Mouse (Mus musculus) intestine, postnatal 0 days (tissue): ENCODE data around the gene Lipo2. TPM values are rescaled to one million over a fixed set of nuclear protein-coding genes. Genes with fewer than 3 reads are reported as not detected.
"Not testable (repeated sequence)": the region's sequence is repeated elsewhere in the genome, so short reads cannot be mapped to it uniquely, and the experiment has no call there.

Experiments used
- ATAC-seq: fragments of 200-750 bp; cut with Nextera tagmentation; 2 replicates; pipeline ENCODE4 v1.8.0; 2017; ENCODE audit warnings: mild to moderate bottlenecking, moderate TSS enrichment, moderate library complexity
- H3K27ac ChIP-seq: fragments of 300-500 bp; sonication (generic); 2 replicates; pipeline ENCODE4 v1.5.1; 2014; ENCODE audit warnings: mild to moderate bottlenecking, low read depth, low read length, moderate library complexity
- H3K27me3 ChIP-seq: fragments of 300-500 bp; sonication (generic); replicated peaks from 2 replicates; pipeline ENCODE4 v1.6.1; 2014; ENCODE audit warnings: low read length, mixed read lengths; ENCODE audit not compliant: control insufficient read depth, insufficient read depth
- H3K36me3 ChIP-seq: fragments of 300-500 bp; sonication (generic); 2 replicates; pipeline ENCODE4 v1.6.1; 2014; ENCODE audit warnings: mild to moderate bottlenecking, moderate library complexity; ENCODE audit not compliant: control insufficient read depth, insufficient read depth
- H3K4me1 ChIP-seq: fragments of 300-500 bp; sonication (generic); replicated peaks from 2 replicates; pipeline ENCODE4 v1.6.1; 2014; ENCODE audit warnings: antibody characterized with exemption, low read length, mixed read lengths; ENCODE audit not compliant: control insufficient read depth, insufficient read depth
- H3K4me2 ChIP-seq: fragments of 300-500 bp; sonication (generic); replicated peaks from 2 replicates; pipeline ENCODE4 v1.6.1; 2014; ENCODE audit warnings: low read depth, mild to moderate bottlenecking, moderate library complexity
- H3K4me3 ChIP-seq: fragments of 300-500 bp; sonication (generic); 2 replicates; pipeline ENCODE4 v1.5.1; 2014; ENCODE audit warnings: low read depth, low read length
- H3K9ac ChIP-seq: fragments of 300-500 bp; sonication (generic); 2 replicates; pipeline ENCODE4 v1.6.1; 2014; ENCODE audit warnings: mild to moderate bottlenecking, low read depth, low read length
- H3K9me3 ChIP-seq: fragments of 300-500 bp; sonication (generic); 2 replicates; pipeline ENCODE4 v1.6.1; 2016; ENCODE audit warnings: mixed run types; ENCODE audit not compliant: control insufficient read depth
- CTCF ChIP-seq: sonication (generic); IDR thresholded peaks from 2 replicates; pipeline ENCODE4 v1.5.1; 2016; ENCODE audit warnings: low read depth, mild to moderate bottlenecking, control low read depth, antibody characterized with exemption, moderate library complexity
- WGBS: fragments of 180-500 bp; shearing (Covaris S2); extraction: QIAGEN DNeasy Blood & Tissue Kit; methylation state at CpG from one replicate; pipeline ENCODE4 v1.1.7; 2014; 5-methylcytosine and 5-hydroxymethylcytosine counted together
- polyA plus RNA-seq: library from polyadenylated mRNA; unstranded; fragments of >200 nt; fragmentation: Nextera tagmentation; extraction: Ambion mirVana; gene quantifications from 2 replicates; pipeline ENCODE4 v1.2.1, GENCODE M21; 2015

Gene Lipo2
- 0.22 and 0.25 TPM in 2 replicates for polyA plus RNA-seq

DNA sequence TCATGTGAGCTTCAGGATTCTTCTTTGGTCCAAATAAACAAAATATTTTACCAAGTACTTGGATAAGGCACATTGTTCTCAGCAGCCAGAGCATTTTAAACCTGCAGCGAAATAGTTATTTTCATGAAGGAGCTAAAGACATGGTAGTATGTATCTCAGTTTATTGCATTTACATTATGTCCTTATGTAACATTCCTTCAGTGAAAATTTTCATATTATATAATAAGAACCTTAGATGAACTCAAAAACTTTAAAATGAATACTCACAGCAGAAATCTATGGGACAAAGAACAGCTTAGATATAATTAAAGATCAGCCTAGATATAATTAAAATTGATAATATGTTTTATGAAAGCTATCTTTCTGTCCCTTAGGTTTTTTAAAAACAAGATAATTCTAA, at the start of gene Lipo2:
Gene Lipo2, minus strand, starts transcription at position 101 of the 400 bp plus-strand sequence.
- H3K9ac ChIP-seq: not testable (repeated sequence)

DNA sequence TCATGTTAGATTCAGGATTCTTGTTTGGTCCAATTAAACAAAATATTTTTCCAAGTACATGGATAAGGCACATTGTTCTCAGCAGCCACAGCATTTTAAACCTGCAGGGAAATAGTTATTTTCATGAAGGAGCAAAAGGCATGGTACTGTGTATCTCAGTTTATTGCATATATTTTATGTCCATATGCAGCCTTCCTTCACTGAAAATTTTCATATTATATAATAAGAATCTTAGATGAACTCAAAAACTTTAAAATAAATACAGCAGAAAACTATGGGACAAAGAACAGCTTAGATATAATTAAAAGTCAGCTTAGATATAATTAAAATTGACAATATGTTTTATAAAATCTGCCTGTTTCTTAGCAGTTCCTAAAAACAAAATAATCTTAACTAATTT, 36.2 kb upstream of the Lipo2 start, which contains the start of gene Lipo1:
Gene Lipo1, minus strand, starts transcription at position 101 of the 400 bp plus-strand sequence.
- H3K9me3 ChIP-seq, H3K9ac ChIP-seq, H3K36me3 ChIP-seq, H3K4me3 ChIP-seq, H3K27me3 ChIP-seq, H3K4me1 ChIP-seq, ATAC-seq, H3K4me2 ChIP-seq, H3K27ac ChIP-seq: not testable (repeated sequence)

More for the DNA sequence above, at the start of gene Lipo2:
- H3K36me3 ChIP-seq, H3K27ac ChIP-seq, H3K27me3 ChIP-seq, H3K9me3 ChIP-seq, H3K4me2 ChIP-seq, ATAC-seq, H3K4me3 ChIP-seq, H3K4me1 ChIP-seq: not testable (repeated sequence)
- 100% methylated on average over 1 of the region's 1 CpGs for WGBS

DNA sequence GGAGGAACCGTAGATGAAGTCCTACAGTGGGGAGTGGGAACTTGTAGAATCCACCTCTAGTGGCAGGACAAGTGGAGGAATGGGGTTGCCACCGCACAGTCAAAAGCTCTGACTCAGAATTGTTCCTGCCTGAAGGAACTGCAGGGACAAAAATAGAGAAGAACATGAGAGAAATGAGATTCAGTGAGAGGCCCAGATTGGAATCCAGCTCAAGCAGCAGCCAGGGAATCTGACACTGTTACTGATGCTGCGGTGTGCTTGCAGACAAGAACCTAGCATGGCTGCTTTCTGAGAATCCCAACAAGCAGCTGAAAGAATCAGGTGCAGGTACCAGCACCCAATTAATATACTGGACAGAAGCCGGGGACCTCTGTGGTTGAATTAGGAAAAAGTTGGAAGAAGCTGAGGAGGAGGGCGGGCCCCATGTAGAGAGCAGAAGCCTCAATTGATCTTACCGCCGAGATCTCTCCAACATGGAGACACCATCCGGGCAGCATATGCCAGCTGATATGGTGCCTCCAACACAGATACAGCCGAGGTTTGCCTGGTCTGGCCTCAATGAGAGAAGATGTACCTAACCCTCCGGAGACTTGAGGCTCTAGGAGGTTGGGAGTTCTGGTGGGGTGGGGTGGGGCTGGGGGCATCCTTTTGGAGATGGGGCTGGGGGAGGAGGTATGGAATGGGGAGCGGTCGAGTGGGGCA, 35.6 kb upstream of the Lipo2 start:
- Histone ChIP-seq H3K9me3 (no peaks in the 10 kb centered on the region), H3K27me3 (no peaks in the 10 kb centered on the region), H3K9ac (no peak overlapping the region), H3K36me3 (no peaks in the 10 kb centered on the region), H3K4me3 (no peak overlapping the region), H3K27ac (no peak overlapping the region), H3K4me1 (no peaks in the 10 kb centered on the region), H3K4me2 (no peak overlapping the region)
- ATAC-seq: no peak
- 85% methylated on average over 12 of the region's 12 CpGs for WGBS
- no peak for TF ChIP-seq CTCF

DNA sequence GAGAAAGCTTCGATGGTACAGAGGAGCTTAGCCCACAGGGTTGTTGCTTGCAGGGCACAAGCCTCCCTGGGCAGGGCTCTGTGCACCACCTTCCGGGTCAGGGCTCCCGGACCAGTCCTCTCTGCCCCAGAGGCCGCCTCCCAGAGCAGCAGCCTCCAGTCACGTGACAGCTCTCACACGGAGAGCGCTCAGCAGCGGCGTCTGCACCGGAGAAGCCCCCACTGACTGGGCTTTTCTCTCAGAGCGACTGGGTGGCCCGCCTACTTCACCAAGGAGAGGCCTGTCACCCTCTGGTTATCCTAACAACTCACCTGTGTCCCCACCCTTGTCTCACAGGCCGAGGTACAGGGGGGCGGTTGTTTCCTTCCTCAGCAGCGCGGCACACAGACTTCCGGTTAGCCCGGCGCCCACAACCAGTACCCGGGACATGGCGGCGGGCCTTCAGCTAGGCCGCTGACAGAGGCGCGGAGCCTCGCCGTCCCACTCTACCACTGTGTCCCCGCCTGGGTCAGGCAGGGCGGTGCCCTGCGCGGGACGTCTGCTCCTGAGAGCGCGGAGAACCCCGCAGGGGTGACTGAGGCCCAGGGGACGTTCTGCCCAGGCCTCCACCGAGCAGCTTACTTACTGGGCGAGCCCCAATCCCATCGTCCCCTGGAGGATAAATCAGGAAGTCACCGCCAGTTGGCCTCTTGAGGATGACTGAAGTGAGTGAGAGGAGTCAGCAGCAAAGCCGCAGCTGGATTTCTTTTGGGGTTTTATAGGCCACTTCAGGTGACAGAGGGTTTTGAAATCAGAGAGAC, 10.3 kb upstream of the Lipo2 start, which contains the start of gene Lipo3:
Gene Lipo3, minus strand, starts transcription at position 665 of the 800 bp plus-strand sequence.
- H3K9ac ChIP-seq, H3K36me3 ChIP-seq, H3K4me3 ChIP-seq, H3K27me3 ChIP-seq, H3K27ac ChIP-seq, H3K4me1 ChIP-seq, H3K9me3 ChIP-seq: not testable (repeated sequence)
- 44% methylated on average over 13 of the region's 41 CpGs for WGBS
- peak; percentile 85 for ATAC-seq
- peak within 1 kb of the TSS; percentile 44 for H3K4me2 ChIP-seq

Other genes with a start within 250 kb of the Lipo2 start
- gene Lipo4, start 233.6 kb downstream of the Lipo2 start, polyA plus RNA-seq: not detected in 2 replicates
- gene Gm8978, start 126.1 kb downstream of the Lipo2 start, polyA plus RNA-seq: not detected in 2 replicates
- gene Lipo3, start 10.6 kb upstream of the Lipo2 start, polyA plus RNA-seq: 18.3 and 19.3 TPM in 2 replicates
- gene Lipo1, start 36.1 kb upstream of the Lipo2 start, polyA plus RNA-seq: not detected in 2 replicates
- gene Lipf, start 209.8 kb upstream of the Lipo2 start, polyA plus RNA-seq: 1.1 and 2.2 TPM in 2 replicates